Mouse (Mus musculus) heart, adult 2 months (tissue): ENCODE results near the gene Fanci. TPM values are rescaled to one million over a fixed set of nuclear protein-coding genes. Genes with fewer than 3 reads are reported as not detected.
A peak's percentile ranks its signal among the peaks of the same experiment; 100 is the strongest.

Experiments
- DNase-seq, 2 experiments: peaks; one replicate each; pipeline ENCODE4 v3.0.0; 2021
- H3K27ac ChIP-seq: fragments of 200-600 bp; 2 replicates; pipeline ENCODE4 v1.8.1; 2022
- H3K27me3 ChIP-seq: fragments of 200-500 bp; 2 replicates; pipeline ENCODE4 v1.6.1; 2012; ENCODE audit warnings: mild to moderate bottlenecking, low read length, inconsistent platforms, mixed read lengths; ENCODE audit not compliant: control insufficient read depth, insufficient read depth
- H3K36me3 ChIP-seq: fragments of 200-500 bp; 2 replicates; pipeline ENCODE4 v1.6.1; 2012; ENCODE audit warnings: low read length, inconsistent platforms; ENCODE audit not compliant: control insufficient read depth, insufficient read depth
- H3K4me1 ChIP-seq: fragments of 200-500 bp; 2 replicates; pipeline ENCODE4 v1.6.1; 2011; ENCODE audit warnings: low read length; ENCODE audit not compliant: control insufficient read depth, insufficient read depth
- H3K4me3 ChIP-seq: fragments of 200-600 bp; 2 replicates; pipeline ENCODE4 v1.8.1; 2022
- H3K79me2 ChIP-seq: fragments of 200-500 bp; replicated peaks from 2 replicates; pipeline ENCODE4 v1.6.1; 2012; ENCODE audit warnings: mild to moderate bottlenecking, inconsistent platforms, low read length, moderate library complexity, mixed read lengths; ENCODE audit not compliant: control insufficient read depth, insufficient read depth
- H3K9ac ChIP-seq: fragments of 200-500 bp; 2 replicates; pipeline ENCODE4 v1.6.1; 2012; ENCODE audit warnings: low read depth, mild to moderate bottlenecking, control low read depth, inconsistent platforms, low read length, mixed read lengths
- CTCF ChIP-seq: fragments of 200-600 bp; IDR thresholded peaks from 2 replicates; pipeline ENCODE4 v1.8.1; 2022; ENCODE audit warnings: antibody characterized with exemption, mild to moderate bottlenecking, moderate library complexity
- EP300 ChIP-seq: fragments of 200-500 bp; IDR thresholded peaks from 2 replicates; pipeline ENCODE4 v1.6.1; 2011; ENCODE audit warnings: low read depth, low read length, control low read depth; ENCODE audit not compliant: insufficient read depth
- POLR2A ChIP-seq: fragments of 200-500 bp; IDR thresholded peaks from 2 replicates; pipeline ENCODE4 v1.6.1; 2011; ENCODE audit warnings: mild to moderate bottlenecking, low read depth, low read length, control low read depth; ENCODE audit not compliant: insufficient read depth
- WGBS: fragments of 180-500 bp; shearing (Covaris S2); methylation state at CpG from one replicate; pipeline ENCODE4 v1.1.7; 2018; 5-methylcytosine and 5-hydroxymethylcytosine counted together
- intact Hi-C: fragments of 180-260 bp; cut with DNase I; formaldehyde crosslinking; loops from one replicate; pipeline ENCODE4 v1.15.1; 2025
- polyA plus RNA-seq: library from polyadenylated mRNA; depleted of rRNA; stranded (reverse); fragments of >200 nt; gene quantifications from 2 replicates; pipeline ENCODE4 v1.2.3, GENCODE M21; 2012
- total RNA-seq, 2 experiments: library from RNA; stranded (reverse); gene quantifications; 2 replicates each; pipeline ENCODE4 v1.2.3; 2021

Gene Fanci
- total and polyA plus RNA-seq, 3 experiments: 0.08 to 0.34 (median 0.23) TPM

DNA sequence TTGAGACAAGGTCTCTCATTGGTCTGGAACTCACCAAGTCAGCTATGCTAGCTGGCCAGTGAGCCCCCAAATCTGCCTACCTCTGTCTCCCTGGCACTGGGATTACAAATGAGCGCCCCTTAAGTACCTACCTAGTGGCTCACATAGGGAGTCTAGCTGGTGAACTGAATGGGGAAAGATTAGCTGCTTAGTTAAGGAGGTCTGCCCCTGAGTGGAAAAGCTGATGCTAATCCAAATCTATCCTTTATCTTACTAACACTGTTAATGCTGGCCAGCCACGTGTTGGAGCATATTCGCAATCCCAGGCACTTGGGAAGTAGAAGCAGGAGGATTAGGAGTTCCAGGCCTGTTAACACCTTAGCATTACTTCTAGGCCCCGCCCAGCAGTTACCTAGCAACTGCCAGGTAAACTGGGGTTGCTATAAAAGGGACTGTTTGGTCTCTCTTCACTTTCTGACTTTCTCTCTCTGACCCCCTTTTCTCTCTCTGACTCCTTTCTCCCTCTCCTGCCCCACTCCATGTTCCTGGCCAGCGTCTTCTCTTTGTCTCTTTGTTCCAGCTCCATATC lies 1.5 kb upstream of the Fanci start:
- WGBS: 70% methylated on average over 5 of the region's 5 CpGs
- Histone ChIP-seq H3K9ac (no peak overlapping the region), H3K27me3 (no peaks in the 10 kb centered on the region), H3K79me2 (no peaks in the 10 kb centered on the region), H3K27ac (no peak overlapping the region), H3K36me3 (no peaks in the 10 kb centered on the region), H3K4me3 (no peak overlapping the region), H3K4me1 (peaks cover 1% of the 10 kb centered on the region; the same call in 1 of the 2 replicates)
- TF ChIP-seq POLR2A: no peak
- no peak for TF ChIP-seq EP300
- no peak for TF ChIP-seq CTCF
- DNase-seq: no peak
- intact Hi-C loops: no loop called here

DNA sequence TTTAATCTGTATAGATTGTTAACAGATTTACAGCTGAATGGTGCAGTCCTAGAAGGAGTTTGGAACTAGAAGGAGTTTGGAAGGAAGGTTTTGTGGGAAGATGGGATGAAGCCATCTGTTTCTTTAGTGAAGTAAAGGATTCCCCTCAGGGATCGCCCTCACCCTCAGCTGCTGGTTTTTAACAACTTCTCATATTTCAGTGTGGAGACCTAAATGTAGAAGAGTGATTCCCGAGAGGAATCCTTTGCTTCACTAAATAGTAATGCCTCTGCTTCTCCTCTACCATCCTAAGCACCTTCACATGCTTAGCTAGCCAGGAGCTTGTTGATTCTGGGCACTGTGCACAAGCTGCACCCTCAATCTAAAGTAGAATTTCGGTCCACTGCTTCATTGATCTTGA lies 258 bp upstream of the Fanci start:
- 2% methylated on average over 3 of the region's 3 CpGs for WGBS
- no peak for TF ChIP-seq EP300
- no peak for TF ChIP-seq POLR2A
- TF ChIP-seq CTCF: no peak
- Histone ChIP-seq H3K79me2 (no peaks in the 10 kb centered on the region), H3K36me3 (no peaks in the 10 kb centered on the region), H3K27me3 (no peaks in the 10 kb centered on the region), H3K27ac (no peak overlapping the region; the same call in 1 of the 2 replicates), H3K4me1 (peaks cover 1% of the 10 kb centered on the region; the same call in 1 of the 2 replicates), H3K4me3 (peak overlapping the region; percentile 58), H3K9ac (peak overlapping the region; percentile 83)
- no peak for DNase-seq
- intact Hi-C loops: no loop called here

DNA sequence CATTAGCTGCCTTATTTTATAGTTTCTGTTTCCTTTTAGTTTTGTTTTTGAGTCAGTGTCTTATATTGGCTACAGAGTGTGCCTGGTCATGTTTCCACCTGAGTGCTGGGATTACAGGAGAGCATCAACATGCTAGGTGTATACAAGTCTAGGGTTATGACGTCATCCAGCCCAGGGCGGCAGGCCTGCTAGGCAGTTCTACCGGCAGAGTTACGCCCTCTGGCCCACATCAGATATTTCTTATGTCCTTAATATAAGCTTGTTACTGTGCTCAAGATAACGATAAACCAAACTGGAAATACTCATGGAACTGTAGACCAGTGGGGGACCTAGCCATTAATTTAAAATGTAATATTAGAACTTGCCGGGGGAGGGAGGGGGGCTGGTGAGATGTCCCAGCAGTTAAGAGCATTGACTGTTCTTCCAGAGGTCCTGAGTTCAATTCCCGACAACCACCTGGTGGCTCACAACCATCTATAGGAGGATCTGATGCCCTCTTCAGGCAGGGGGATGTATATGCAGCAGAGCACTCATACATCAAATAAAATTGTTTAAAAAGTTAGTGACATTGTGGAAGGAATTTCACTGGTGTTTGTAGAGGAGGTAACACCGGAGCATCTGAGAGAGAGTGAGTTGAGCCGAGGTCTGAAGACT lies 1.3 kb downstream of the Fanci start:
- peaks cover 1% of the 10 kb centered on the region; the same call in 1 of the 2 replicates for H3K4me1 ChIP-seq
- no peak overlapping the region for H3K27ac ChIP-seq
- H3K9ac ChIP-seq: no peak overlapping the region
- intact Hi-C loops: loop anchor here (2.0 kb wide), 1 partner anchor 72 kb away; no protein-coding TSS in a partner anchor
- no peaks in the 10 kb centered on the region for H3K36me3 ChIP-seq
- H3K79me2 ChIP-seq: no peaks in the 10 kb centered on the region
- WGBS: 55% methylated on average over 9 of the region's 9 CpGs
- H3K27me3 ChIP-seq: no peaks in the 10 kb centered on the region
- H3K4me3 ChIP-seq: peak overlapping the region; percentile 58; the same call in 1 of the 2 replicates
- peak; percentile 49 for TF ChIP-seq CTCF
- no peak for TF ChIP-seq POLR2A
- no peak for DNase-seq

DNA sequence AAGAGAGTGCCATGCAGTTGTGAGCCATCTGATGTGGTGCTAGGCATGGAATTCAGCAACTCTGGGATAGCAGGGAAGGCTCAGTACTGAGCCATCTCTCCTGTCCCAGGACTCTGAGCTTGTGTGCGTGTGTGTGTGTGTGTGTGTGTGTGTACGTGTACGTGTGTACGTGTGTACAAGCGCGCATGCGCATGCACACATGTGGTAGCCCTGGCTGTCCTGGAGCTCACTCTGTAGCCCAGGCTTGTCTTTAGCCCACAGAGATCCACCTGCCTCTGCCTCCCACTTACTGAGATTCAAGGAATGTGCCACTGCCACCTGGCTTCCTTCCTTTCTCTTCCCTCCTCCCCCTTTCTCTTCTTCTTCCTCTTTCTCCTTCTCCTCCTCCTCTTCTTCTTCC lies 2.2 kb downstream of the Fanci start:
- Histone ChIP-seq H3K79me2 (no peaks in the 10 kb centered on the region), H3K27ac (no peak overlapping the region), H3K36me3 (no peaks in the 10 kb centered on the region), H3K27me3 (no peaks in the 10 kb centered on the region), H3K4me3 (no peak overlapping the region), H3K4me1 (peaks cover 1% of the 10 kb centered on the region; the same call in 1 of the 2 replicates), H3K9ac (no peak overlapping the region)
- TF ChIP-seq POLR2A (no peak), EP300 (no peak), CTCF (no peak)
- intact Hi-C loops: loop anchor here (2.0 kb wide), 1 partner anchor 71 kb away; no protein-coding TSS in a partner anchor
- WGBS: 93% methylated on average over 7 of the region's 7 CpGs
- DNase-seq: no peak

DNA sequence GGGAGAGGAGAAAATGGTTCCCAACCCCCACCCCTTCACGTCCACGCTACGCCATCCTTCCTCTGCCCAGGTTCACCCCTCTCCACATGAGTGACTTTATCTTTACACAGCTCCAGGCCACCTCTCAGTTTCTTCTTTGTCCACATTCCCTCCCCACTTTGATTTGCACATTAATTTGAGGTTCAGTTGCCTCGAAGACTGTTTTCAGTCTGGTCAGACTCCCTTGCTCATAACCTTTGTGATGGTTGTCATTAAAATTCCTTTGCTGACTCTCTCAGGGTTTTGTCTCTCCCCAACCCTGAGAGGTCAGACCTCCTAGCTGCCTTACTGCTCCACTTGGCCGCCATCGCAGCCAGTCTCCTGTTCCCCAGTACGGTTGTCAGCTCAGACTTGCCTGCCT lies 2.9 kb downstream of the Fanci start:
- peaks cover 1% of the 10 kb centered on the region; the same call in 1 of the 2 replicates for H3K4me1 ChIP-seq
- no peak overlapping the region for H3K4me3 ChIP-seq
- WGBS: 72% methylated on average over 7 of the region's 7 CpGs
- no peak for TF ChIP-seq EP300
- TF ChIP-seq POLR2A: no peak
- TF ChIP-seq CTCF: no peak
- H3K9ac ChIP-seq: no peak overlapping the region
- no peak overlapping the region for H3K27ac ChIP-seq
- no peaks in the 10 kb centered on the region for H3K79me2 ChIP-seq
- no peaks in the 10 kb centered on the region for H3K36me3 ChIP-seq
- intact Hi-C loops: no loop called here
- DNase-seq: no peak
- H3K27me3 ChIP-seq: no peaks in the 10 kb centered on the region

DNA sequence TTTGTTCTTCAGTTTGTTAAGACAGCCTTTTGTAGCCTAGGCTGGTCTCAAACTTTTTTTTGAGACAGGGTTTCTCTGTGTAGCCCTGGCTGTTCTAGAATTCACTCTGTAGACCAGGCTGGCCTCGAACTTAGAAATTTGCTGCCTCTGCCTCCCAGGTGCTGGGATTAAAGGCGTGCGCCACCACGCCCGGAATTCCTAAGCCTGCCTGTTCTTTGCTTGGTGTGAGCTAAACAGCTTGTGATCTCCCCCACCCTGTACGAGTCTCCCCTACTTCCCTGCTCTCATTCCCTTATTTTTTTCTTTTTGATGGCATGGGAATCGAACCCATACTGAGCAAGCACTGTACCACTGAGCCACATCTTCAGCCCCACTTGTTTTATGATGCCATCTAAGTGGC lies 3.5 kb downstream of the Fanci start:
- peaks cover 1% of the 10 kb centered on the region; the same call in 1 of the 2 replicates for H3K4me1 ChIP-seq
- H3K4me3 ChIP-seq: no peak overlapping the region
- no peaks in the 10 kb centered on the region for H3K36me3 ChIP-seq
- no peak overlapping the region for H3K9ac ChIP-seq
- no peak for DNase-seq
- H3K79me2 ChIP-seq: no peaks in the 10 kb centered on the region
- 81% methylated on average over 7 of the region's 7 CpGs for WGBS
- no peak overlapping the region for H3K27ac ChIP-seq
- TF ChIP-seq CTCF (no peak), EP300 (no peak), POLR2A (no peak)
- intact Hi-C loops: no loop called here
- H3K27me3 ChIP-seq: no peaks in the 10 kb centered on the region
